Mouse (Mus musculus): ENCODE measurements around the gene Cox20.
A peak's percentile ranks its signal among the peaks of the same experiment; 100 is the strongest.
"Not testable (repeated sequence)": the region's sequence is repeated elsewhere in the genome, so short reads cannot be mapped to it uniquely, and the experiment has no call there.

The Cox20 gene

GRCm38 (mm10) chr1:178320038-178320722 lies 1.2 kb downstream of the Cox20 start:
- DNase-seq (ENCODE audit: low read depth, low spot score) = no peak

GRCm38 (mm10) chr1:178320723-178321590 lies 2.0 kb downstream of the Cox20 start:
- no peak for DNase-seq (ENCODE audit: low read depth, low spot score)

GRCm38 (mm10) chr1:178321730-178322357 lies 2.9 kb downstream of the Cox20 start:
- DNase-seq (ENCODE audit: low read depth, low spot score) = no peak

- DNase-seq (ENCODE audit: low read depth, low spot score) = no peak
Measured at GRCm38 (mm10) chr1:178323235-178323634, 4.3 kb downstream of the Cox20 start.

GRCm38 (mm10) chr1:178324568-178324967 lies 5.6 kb downstream of the Cox20 start:
- DNase-seq (ENCODE audit: low read depth, low spot score) = no peak

- no peak for DNase-seq (ENCODE audit: low read depth, low spot score)
Measured at GRCm38 (mm10) chr1:178326357-178326756, 7.4 kb downstream of the Cox20 start.

DNA sequence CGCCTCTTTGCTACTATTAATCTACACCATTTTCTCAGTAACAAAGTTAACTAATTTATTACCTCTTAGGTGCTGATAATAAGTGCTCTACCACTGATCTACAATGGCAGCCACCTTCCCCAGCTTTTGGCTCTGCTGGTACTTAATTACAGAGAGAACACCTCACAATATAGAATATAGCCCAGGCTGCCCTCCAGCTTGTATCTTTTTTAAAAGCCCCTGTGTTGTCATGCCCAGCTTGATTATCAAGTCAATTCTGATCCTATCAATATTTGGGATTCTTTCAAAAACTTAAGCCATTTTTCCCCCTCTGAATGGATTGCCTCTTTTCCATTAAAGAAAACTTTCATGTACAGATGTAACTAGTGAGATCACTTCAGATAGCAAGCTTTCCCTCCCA lies 8.0 kb downstream of the Cox20 start:
- DNase-seq (ENCODE audit: low read depth, low spot score) = no peak

GRCm38 (mm10) chr1:178329017-178329416 lies 10.1 kb downstream of the Cox20 start:
- DNase-seq (ENCODE audit: low read depth, low spot score) = no peak

DNA sequence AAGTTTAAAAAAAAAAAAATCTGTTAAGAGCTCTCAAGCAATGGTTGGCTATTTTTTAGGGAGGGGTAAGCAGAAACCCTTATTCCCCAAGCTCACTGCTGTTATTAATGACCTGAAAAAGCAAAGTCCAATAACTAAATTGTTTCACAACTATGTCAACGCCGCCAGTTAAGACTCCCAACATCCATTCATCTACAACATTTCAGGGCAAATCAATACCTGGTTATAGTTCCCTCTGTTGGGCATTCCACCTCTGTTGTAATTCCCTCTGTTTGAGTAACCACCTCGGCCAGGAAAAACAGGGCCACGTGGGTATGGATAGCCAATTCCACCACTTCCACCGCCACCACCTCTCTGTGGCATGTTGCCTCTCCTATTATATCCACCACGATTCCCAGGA lies 11.0 kb downstream of the Cox20 start:
- no peak for DNase-seq (ENCODE audit: low read depth, low spot score)

GRCm38 (mm10) chr1:178335860-178336261 lies 16.9 kb downstream of the Cox20 start:
- no peak for DNase-seq (ENCODE audit: low read depth, low spot score)

DNA sequence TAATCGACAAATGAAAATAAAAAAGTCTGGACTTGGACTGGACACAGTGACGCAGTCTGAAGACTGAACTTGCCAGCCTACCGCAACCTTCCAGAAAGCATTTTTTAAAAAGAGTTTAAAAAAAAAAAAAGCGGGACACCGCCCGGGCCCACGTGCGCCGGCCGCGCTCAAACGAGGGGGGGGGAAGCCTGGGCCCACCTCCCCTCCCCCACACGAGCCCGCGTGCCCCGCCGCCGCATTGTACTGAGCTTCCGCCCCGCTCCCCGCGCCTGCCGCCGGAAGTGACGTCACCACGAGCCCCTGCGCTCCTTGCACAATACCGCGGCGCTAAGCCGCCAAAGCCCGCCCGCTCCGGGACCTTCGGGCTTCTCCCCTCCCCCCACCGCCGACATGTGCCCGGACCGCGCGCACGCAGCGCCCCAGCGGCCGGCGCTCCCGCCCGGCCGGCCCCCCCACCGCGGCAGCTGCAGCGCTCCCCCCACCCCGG lies 17.4 kb downstream of the Cox20 start:
- DNase-seq (ENCODE audit: low read depth, low spot score) = peak; percentile 94

GRCm38 (mm10) chr1:178336777-178337481 lies 18.0 kb downstream of the Cox20 start:
- DNase-seq (ENCODE audit: low read depth, low spot score) = no peak

DNA sequence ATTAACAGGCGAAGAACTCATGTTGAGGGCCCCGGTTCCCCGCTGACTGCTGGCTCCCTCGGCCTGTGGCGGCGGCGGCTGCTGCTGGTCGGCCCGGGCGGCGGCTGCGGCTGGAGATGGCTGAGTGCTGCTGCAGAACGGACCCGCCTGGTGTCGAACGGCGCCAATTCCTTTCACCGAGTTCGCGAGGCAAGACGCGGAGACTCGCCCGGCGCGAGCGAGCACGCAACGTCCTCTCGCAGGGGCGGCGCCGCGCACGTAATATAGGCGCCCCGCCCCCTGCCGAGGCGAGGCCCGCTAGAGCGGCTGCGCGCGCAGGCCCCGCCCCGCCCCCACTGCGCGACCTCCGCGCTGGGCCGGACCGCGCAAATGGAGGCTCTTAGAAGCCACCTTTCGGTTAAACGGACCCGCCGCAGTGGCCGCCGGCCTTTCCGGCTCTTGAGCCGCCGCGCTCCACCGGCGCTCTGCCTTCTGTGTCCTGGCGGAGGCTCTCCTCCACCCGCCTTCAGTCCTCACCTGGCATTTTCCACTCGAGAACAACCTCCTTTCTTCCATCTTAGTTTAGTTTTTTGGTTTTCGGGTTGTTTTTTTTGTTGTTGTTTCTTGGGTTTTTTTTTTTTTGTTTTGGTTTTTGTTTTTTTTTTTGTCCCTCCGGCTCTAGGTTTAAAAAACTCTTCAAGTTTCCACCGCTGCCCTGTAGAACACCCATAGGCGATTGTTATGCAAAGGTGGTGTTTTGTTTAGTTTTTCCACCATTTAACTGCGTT lies 18.8 kb downstream of the Cox20 start, which contains the start of gene Hnrnpu:
Gene Hnrnpu (minus strand): TSS at position 247 of the 767 bp plus-strand sequence.
- DNase-seq (ENCODE audit: low read depth, low spot score) = peak; percentile 94

- DNase-seq (ENCODE audit: low read depth, low spot score) = peak; percentile 49
Measured at GRCm38 (mm10) chr1:178338318-178338641, 19.4 kb downstream of the Cox20 start.

DNA sequence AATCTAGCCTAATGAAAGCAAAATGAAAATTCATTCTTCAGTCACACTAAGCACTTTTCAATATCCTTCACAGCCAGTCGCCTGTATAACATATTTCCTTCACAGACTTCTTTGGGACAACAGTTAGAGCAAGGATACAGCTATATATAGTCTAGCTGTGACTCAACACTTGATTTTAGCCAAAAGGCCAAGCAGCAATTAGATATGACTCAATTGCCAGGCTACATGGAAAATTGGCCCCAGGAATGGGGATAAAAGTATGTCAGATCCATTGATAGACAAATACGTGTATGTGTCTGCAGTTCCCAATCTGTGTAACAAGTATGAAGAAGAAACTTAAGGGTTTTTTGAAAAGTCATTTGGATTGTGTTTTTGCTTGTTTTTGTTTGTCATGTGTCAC lies 21.3 kb downstream of the Cox20 start:
- DNase-seq (ENCODE audit: low read depth, low spot score) = no peak

- DNase-seq (ENCODE audit: low read depth, low spot score) = no peak
Measured at GRCm38 (mm10) chr1:178341435-178341834, 22.5 kb downstream of the Cox20 start.

DNA sequence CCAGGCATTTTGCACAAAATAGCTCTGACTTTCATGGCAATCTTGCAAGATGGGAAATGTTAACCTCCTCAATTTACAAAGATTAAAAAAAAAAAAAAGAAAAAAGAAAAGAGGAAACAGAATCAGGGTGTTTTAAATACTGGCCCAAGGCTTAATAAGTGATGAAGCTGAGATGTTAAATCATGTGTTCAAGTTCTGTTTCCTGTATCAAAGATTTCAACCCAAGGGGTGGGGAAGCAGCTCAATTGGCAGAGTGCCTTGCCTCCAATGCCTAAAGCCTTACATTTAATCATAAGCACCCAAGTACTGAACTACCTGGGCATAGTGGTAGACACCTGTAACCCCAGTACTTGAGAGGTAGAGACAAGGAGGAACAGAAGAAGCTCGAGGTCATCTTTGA lies 23.1 kb downstream of the Cox20 start:
- DNase-seq (ENCODE audit: low read depth, low spot score) = no peak

- no peak for DNase-seq (ENCODE audit: low read depth, low spot score)
Measured at GRCm38 (mm10) chr1:178342612-178343011, 23.7 kb downstream of the Cox20 start.

- DNase-seq (ENCODE audit: low read depth, low spot score) = not testable (repeated sequence)
Measured at GRCm38 (mm10) chr1:178344071-178344805, 25.3 kb downstream of the Cox20 start.

GRCm38 (mm10) chr1:178350792-178351191 lies 31.9 kb downstream of the Cox20 start:
- DNase-seq (ENCODE audit: low read depth, low spot score) = no peak

All from forelimb bud, embryonic 11.5 days (tissue).